Mouse (Mus musculus): ENCODE results near the gene Preb.

Gene Preb

DNA sequence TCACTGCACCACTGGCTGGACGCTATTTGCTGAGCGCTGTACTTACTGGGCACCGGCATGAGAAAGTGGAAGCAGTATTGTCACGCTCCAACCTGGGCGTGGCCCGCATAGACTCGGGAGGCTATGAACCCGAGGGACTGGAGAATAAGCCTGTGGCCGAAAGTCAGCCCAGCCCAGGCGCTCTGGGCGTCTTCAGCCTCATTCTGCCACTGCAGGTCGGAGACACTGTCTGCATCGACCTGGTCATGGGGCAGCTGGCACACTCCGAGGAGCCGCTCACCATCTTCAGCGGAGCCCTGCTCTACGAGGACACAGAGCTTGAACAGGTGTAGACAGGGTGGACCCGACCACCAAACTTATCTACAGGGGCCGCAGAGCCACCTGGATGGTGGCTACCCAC is 39.5 kb downstream of the Preb start:
- DNase-seq = no peak

DNA sequence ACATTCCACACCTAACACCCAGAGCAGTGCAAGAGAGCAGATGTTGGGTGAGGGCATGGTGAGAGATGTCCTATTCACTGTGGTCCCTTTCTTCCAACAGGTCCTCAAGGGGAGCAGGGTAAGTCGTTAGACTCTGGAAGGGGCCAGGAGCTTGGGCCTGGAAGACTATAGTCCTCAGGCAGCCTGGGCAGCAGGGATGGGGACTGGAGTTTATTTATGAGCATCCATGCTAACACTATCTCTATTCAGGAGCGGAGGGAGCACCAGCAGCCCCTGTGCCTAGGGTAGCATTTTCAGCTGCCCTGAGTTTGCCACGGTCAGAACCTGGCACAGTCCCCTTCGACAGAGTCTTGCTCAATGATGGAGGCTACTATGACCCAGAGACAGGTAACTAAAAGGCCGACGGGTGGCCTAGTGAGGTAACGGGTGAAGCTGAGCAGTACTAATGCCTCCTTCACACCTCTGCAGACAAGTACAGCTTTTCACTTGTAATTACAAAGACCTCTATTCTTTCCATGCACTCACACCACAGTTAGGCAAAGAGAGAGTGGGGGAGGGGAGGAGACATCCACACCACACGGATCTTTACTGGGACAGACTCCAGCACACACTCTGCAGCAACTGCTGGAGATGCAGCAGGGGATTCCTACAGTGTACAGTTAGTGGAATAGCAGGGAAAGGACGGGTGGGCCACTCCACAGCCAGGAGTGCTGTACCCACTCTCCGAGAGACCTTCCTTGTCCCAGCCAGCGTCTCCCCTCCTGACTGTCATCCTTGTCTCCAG is 40.1 kb downstream of the Preb start:
- no peak for DNase-seq

DNA sequence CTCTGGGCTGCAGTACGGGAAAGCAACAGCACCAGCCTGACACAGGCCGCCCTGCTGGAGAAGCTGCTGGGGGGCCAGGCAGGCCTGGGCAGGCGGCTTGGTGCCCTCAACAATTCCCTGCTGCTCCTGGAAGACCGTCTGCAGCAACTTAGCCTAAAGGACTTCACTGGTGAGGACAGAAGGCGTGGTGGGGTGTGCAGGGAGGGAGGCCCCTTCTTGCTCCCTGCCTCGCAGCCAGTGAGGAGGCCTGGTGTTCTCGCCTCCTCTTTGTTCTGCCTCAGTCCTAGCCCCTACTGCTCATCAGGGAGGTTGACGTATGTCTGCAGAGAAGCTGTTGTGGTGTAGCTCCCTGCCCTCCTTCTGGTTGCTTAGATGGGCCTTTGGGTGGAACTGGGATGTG is 41.5 kb downstream of the Preb start:
- no peak for DNase-seq

DNA sequence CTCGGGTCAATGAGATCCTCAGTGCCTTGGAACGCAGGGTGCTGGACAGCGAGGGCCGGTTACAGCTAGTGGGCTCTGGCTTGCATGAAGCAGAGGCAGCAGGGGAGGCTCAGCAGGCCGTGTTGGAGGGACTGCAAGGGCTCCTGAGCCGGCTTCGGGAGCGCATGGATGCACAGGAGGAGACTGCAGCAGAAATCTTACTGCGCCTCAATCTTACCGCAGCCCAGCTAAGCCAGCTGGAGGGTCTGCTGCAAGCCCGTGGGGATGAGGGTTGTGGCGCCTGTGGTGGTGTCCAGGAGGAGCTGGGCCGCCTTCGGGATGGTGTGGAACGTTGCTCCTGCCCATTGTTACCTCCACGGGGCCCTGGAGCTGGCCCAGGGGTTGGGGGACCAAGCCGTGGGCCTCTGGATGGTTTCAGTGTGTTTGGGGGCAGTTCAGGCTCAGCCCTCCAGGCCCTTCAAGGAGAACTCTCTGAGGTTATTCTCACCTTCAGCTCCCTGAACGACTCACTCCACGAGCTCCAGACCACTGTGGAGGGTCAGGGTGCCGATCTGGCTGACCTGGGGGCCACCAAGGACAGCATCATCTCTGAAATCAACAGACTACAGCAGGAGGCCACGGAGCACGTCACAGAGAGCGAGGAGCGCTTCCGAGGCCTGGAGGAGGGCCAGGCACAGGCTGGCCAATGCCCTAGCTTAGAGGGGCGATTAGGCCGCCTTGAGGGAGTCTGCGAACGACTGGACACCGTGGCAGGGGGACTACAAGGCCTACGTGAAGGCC is 42.1 kb downstream of the Preb start:
- DNase-seq = no peak

DNA sequence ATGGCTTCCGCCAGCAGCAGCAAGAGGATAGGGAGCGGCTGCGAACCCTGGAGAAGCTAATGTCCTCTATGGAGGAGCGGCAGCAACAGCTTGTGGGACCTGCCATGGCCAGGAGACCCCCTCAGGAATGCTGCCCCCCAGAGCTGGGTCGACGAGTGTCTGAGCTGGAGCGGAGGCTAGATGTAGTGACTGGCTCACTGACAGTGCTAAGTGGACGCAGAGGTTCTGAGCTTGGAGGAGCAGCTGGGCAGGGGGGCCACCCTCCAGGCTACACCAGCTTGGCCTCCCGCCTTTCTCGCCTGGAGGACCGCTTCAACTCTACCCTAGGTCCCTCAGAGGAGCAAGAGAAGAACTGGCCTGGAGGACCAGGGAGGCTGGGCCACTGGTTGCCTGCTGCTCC is 42.8 kb downstream of the Preb start:
- no peak for DNase-seq

DNA sequence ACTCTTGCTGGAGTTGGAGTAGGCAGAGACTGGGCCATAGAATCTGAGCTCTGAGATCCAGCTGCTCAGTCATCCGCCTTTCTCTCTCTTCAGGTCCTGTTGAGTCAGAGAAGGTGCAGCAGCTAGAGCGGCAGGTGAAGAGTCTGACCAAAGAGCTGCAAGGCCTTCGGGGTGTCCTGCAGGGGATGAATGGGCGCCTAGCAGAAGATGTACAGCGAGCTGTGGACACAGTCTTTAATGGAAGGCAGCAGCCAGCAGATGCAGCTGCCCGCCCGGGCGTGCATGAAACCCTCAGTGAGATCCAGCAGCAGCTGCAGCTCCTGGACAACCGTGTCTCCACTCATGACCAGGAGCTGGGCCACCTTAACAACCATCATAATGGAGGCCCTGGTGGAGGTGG is 43.3 kb downstream of the Preb start:
- no peak for DNase-seq

DNA sequence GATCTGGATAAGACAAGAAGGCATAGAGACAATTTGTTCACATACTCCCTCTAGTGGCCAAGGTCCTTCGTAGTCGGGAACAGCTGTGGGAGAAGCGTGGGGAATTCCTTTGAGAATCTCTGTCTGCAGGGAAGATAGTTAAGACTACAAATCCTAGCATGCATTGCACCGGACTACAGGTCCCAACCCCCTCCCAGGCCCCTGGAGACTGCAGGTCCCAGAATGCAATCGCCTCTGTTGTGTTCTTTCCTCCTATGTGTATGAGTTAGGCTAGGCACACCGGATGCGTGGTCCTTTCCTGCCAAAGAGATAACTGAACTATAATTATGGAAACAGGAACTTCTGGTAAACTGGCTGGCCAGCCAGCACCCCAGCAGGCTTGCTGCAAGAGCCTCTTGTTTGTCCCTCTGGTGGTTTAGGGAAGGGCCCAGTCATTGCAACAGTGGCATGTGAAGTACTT is 44.2 kb downstream of the Preb start:
- DNase-seq = peak; percentile 73

DNA sequence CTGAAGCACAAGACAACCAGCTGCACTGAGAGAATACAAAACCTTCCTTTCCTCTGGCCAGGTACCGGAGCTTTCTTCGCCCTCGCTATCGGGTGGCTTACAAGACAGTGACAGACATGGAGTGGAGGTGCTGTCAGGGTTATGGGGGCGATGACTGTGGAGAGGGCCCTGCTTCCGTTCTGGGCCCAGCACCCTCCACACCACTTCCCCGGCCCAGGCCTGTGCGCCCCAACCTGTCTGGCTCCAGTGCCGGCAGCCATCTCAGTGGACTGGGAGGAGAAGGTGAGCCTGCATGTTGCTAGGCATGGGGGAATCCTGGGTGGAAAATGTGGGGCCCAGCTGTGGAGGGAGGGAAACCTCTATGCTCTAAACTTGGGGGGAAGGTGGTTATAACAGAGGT is 44.7 kb downstream of the Preb start:
- DNase-seq = peak; percentile 63

DNA sequence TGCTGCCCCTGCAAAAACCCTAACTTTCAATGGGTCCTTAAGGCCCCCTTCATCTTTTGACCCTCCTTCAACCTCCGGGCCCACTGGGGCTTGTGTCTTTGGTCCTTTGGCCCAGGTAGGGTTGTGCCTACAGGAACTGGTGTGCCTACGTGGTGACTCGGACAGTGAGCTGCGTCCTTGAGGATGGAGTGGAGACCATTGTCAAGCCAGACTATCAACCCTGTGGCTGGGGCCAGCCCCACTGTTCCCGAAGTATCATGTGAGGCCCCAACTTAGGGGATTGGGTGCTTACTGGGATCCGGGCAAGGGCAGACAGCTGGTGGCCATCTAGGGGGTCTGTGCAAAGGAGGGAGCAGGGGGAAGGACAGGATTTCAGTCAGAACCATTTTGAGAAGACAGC is 45.3 kb downstream of the Preb start:
- peak; percentile 34 for DNase-seq

DNA sequence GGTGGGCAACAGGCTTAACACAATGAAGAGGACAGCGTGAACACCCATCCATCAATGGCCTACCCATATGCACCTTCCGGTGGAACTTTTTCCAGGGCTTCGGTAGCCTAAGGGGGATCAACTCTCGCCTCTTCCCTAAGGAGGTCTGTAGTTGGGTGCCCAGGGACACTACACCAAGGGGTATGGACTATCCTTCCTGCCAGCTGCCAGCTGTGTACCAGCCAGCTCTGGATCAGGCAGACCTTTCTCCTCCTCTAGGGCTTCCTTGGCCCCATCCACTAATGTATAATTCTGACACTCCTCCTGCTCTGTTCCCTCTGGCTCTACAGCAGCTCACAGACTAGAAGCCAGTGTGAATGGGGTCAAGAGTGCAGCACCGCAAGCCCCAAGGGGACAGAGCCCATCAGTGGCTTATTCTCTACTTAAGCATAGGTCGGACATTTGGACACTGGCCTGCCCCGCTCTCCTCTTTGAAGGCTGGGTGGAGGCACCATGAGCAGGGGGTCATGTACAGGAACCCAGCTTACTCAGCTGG is 46.0 kb downstream of the Preb start:
- peak; percentile 37 for DNase-seq

DNA sequence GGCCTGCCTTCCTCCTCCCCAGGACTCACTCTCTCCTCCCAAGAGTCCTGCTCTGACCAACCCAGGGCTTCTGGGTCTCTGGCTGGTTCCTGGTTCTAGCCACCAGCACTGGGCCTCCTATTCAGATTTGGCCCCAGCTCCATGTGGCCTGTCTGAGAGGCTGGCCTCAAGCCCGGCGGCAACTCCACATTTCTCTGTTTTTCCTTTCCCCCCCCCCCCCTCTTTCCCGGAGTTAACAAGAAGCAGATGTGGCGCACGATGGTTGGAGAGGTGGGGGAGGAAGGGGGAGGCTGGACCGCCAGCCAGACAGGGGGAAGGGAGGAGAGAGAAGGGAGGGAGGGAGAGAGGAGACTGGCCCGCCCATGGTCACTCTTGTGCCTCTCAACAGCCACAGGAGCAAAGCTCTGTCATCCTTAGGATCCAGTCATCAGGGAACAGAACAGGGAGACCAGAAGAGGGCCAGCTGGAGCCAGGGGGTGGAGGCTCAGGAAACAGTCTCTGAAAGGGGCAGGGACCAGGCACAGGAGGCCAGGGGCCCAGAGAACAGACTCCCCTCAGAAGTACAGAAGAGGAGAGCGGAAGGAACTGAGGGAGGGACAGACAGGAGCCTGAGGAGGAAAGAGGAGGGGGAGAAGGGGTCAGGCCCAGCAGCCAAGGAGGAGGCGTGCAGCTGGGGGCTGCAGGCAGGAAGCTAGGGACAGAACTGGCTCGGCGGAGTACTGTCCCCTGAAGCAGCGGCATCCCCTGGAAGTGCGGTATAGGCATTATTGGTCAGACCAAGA is 46.9 kb downstream of the Preb start, which contains the start of gene Emilin1:
Gene Emilin1 (plus strand): TSS at position 343 of the 782 bp plus-strand sequence.
- peak; percentile 61 for DNase-seq

DNA sequence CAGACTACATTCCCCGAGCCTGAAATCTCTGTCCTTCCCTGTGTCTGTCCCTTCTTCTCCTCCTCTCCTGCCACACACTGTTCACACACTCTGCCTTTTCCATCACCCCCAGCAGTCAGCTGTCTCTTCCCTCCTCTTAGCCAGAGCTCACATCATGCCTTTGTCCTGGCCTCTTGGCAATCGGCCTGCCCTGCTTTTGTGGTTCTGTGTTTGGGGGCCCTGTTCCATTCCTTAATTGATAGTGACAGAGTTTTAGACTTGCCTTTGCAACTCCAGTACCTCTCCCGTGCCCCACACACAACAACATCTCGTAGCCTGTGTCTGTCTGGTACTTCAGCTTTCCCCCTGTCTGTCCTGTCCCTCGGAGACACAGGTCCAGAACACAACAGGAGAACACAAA is 48.0 kb downstream of the Preb start:
- no peak for DNase-seq

DNA sequence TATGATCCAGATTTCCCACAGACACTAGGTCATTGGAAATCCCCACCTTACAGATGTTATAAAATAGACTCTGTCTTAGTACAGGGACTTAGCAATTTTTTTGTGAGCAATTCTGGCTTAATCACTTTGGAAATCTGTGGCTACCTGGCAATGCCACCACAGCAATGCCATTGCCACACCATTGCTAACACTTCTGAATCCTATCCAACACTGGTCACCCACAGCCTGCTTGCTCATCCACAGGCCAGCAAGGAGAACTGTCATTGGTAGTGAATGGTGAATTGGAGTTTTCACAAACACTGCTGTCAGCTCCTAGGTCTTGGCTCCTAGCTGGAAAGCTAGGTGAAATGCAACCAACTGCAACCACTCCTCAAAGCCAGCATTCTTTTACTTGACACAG is 49.7 kb downstream of the Preb start:
- DNase-seq = no peak

DNA sequence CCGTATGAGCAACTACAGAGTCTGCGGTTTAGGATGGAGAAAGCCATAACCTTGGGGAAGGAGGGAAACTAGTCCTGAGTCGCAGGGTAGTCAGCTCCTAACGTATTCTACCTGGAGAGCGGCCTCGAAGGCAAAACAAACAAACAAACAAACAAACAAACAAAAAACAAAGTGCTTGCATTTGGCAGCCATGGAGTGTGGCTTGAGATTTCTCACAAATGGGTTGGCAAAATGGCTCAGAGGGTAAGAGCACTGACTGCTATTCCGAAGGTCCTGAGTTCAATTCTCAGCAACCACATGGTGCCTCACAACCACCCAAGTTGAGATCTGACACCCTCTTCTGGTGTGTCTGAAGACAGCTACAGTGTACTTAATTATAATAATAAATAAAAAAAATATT is 50.3 kb downstream of the Preb start:
- no peak for DNase-seq

DNA sequence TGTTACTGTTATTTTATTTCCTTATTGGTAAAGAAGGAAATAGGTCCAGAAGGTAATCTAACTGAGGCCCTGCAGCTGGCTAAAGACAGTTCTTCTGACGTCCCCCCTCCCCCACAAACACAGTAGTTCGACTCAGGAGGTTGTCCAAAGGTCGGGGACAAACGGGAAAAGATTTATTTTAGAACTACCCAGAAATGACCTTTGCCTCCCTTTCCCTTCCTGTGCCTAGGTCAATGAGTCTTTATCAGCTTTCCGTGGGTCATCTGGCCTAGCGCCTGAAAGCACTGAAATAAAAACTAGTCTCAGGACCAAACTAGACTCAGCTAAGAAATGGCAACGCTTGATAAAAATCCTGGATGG is 50.9 kb downstream of the Preb start:
- DNase-seq = no peak

DNA sequence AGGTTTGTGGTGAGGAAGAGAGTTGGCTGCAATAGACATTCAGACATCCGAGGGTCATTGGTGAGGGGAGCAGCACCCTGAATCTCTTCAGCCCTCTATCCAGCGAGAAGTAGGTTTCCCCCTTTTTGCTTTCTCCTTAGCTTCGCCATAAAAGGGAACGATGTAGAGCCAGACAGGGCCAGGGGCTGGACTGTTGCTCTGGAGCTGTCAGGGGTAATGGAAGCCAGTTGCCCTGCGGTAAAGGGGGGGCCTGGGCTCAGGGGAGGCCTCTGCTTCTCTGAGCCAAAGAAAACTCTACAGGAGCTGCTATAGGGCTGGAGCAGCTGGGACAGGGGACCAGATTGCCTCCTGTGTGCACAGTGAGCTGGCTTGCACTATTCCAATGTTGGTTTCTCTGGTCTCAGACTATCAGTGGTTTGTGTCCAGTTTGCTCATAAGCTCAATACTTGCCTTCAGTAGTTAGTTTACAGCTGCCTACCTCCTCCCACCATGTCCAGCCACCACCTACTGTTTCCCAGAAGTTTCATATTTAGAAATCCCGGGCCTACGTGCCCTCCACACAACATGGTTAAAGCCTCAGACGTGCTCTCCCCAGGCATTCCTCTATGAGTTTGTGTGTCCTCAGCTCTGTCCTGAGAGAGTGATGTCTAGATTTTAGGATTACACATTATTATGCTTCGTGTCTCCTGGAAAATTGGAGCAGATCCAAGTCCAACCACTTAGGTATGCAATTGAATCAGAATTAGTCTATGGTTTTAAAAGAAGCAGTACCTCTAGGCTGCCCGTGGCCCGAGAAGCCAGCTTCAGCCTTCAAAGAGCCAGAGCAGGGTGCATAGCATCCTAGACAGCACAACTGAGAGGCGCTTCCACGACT is 51.5 kb downstream of the Preb start:
- no peak for DNase-seq

DNA sequence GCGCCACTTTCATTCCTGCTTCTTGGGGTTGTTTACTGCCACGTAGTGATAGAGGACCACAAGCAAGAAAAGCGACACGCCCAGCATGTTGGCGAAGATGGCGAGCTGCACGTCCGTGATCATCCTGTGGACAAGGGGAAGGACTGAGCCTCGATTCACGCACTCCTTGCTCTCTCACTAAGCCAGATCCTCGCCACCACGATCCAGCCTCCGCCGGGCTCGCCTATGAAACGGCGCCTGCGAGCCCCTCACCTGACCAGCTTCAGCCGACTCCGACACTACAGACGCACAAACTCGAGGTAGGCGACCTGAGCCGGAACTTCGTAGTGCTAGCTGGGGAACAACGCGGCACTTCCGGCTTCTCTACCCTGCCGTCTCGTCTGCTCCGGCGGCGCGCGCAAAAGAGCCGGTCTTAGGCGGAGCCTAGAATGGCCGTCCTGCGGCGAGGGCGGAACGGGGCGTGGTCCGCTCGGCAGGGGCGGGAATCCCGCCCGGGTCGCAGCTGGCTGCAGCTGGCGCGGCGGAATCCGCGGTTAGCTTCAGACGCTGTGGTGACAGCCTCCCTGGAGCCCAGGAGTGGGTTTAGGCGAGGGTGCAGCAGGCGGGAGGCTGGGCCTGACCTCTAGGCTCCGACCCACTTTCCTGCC is 52.6 kb downstream of the Preb start, which contains the start of gene Ost4:
Gene Ost4 (minus strand): TSS at position 376 of the 647 bp plus-strand sequence.
- peak; percentile 98 for DNase-seq

DNA sequence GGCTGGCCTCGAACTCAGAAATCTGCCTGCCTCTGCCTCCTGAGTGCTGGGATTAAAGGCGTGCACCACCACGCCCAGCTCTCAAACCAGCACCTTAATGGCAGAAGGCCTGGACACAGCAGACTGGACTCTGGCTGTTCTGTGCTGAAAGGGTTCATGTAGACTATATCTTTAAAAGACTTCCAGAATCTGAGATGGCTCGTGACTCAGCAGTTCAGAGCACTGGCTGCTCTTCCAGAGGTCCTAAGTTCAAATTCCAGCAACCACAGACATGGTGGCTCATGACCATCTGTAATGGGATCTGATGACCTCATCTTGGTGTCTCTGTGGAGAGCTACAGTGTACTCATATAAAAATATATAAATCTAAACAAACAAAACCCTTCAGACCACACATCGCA is 58.3 kb downstream of the Preb start:
- DNase-seq = no peak

Measured in thymus, postnatal 25 days (tissue).